Mouse (Mus musculus) CD8-positive naive resting alpha-beta T cell, adult 2 months (primary cell): ENCODE results near the gene Gm10644.

Experiments
- DNase-seq, 2 experiments: peaks; one replicate each; pipeline ENCODE4 v3.0.0; 2022; ENCODE audit warnings: low read depth in 2 of 2, low spot score in 2 of 2

Gene Gm10644

DNA sequence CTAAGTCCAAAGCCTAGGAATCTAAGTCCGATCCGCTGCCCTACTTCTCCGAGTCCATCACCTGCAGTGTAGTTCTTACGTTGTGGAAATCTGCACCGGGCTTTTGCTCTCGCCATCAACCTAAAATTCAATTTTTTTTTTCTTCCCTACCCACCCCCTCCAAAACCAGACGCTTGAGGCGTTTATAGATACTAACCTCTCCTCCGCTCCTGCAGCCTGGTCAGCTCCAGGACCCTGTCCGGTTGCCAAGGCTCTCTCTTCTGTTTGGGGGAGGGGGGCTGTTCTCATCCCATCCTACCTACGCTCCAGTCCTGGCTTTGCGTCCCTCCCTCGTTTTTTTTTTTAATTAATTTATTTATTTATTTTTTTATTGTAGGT, 56.0 kb downstream of the Gm10644 start:
- DNase-seq, result peak in 1 of 2 experiments; percentile 26

- DNase-seq, result no peak
Observed at GRCm38 (mm10) chr8:83898456-83898855, 56.5 kb downstream of the Gm10644 start.

DNA sequence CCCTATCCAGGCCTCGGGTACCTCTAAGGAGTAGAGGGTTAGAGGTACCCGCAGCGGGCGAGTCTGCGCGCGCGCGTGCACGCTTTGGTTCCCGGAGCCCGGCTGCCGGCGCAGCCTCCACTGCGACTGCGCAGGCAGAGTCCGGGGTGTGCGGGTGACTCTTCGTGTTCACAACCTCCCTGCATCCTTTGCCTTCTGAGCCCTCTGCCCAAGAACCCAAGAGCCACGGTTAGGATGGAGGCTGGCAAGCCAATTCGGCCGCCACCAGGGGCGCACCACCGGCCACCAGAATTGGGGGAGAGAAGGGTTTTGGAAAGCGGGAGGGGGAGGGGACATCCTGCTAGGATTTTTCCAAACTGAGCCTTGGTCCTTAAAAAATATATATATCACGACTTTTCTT, 57.8 kb downstream of the Gm10644 start:
- no peak for DNase-seq

GRCm38 (mm10) chr8:83896461-83896860, 58.5 kb downstream of the Gm10644 start:
- no peak for DNase-seq

GRCm38 (mm10) chr8:83895894-83896293, 59.1 kb downstream of the Gm10644 start:
- peak; percentile 41 to 54 for DNase-seq

- DNase-seq, result peak; percentile 79 to 87
Observed at GRCm38 (mm10) chr8:83893915-83894314, 61.1 kb downstream of the Gm10644 start.

- DNase-seq, result no peak
Observed at GRCm38 (mm10) chr8:83892061-83892460, 62.9 kb downstream of the Gm10644 start.

GRCm38 (mm10) chr8:83888409-83888808, 66.6 kb downstream of the Gm10644 start:
- DNase-seq, result no peak
